Mouse (Mus musculus) brain, embryonic 14.5 days (tissue): ENCODE data around the gene Dnaja1. TPM values are rescaled to one million over a fixed set of nuclear protein-coding genes. Genes with fewer than 3 reads are reported as not detected.

Source experiments
- DNase-seq: peaks from one replicate; pipeline ENCODE4 v3.0.0-alpha.2; 2011; ENCODE audit warnings: low read depth
- CTCF ChIP-seq: fragments of 200-500 bp; IDR thresholded peaks from 2 replicates; pipeline ENCODE4 v1.5.1; 2012; ENCODE audit warnings: inconsistent platforms, mild to moderate bottlenecking, moderate library complexity, borderline replicate concordance; ENCODE audit not compliant: insufficient read depth, insufficient read length; ENCODE audit errors: extremely low read depth
- POLR2A ChIP-seq: fragments of 200-500 bp; IDR thresholded peaks from 2 replicates; pipeline ENCODE4 v1.6.1; 2012; ENCODE audit warnings: mild to moderate bottlenecking, inconsistent platforms, borderline replicate concordance; ENCODE audit not compliant: poor library complexity, insufficient read depth, insufficient read length, severe bottlenecking; ENCODE audit errors: extremely low read depth
- polyA plus RNA-seq: library from polyadenylated mRNA; depleted of rRNA; stranded (reverse); fragments of >200 nt; gene quantifications from 2 replicates; pipeline ENCODE4 v1.2.3, GENCODE M21; 2012

Gene Dnaja1
- polyA plus RNA-seq, 1 experiment = 159 TPM

DNA sequence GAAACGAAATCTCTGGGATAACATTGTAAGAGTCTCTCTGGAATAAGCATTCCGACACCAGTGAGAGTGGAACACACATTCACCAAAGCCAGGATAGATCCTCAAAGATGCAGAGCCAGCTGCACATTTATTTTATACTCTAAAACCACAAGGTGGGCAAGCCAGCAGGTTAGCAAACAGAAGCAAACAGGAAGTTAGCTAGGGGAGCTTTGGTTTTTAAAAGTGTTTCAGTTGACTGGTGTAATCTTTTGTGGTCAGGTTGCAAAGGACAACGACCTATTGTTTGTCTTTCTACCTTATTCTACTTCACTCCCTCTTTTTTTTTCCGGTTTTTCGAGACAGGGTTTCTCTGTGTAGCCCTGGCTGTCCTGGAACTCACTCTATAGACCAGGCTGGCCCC is 37.9 kb downstream of the Dnaja1 start:
- no peak for TF ChIP-seq POLR2A
- no peak for TF ChIP-seq CTCF
- DNase-seq = no peak

DNA sequence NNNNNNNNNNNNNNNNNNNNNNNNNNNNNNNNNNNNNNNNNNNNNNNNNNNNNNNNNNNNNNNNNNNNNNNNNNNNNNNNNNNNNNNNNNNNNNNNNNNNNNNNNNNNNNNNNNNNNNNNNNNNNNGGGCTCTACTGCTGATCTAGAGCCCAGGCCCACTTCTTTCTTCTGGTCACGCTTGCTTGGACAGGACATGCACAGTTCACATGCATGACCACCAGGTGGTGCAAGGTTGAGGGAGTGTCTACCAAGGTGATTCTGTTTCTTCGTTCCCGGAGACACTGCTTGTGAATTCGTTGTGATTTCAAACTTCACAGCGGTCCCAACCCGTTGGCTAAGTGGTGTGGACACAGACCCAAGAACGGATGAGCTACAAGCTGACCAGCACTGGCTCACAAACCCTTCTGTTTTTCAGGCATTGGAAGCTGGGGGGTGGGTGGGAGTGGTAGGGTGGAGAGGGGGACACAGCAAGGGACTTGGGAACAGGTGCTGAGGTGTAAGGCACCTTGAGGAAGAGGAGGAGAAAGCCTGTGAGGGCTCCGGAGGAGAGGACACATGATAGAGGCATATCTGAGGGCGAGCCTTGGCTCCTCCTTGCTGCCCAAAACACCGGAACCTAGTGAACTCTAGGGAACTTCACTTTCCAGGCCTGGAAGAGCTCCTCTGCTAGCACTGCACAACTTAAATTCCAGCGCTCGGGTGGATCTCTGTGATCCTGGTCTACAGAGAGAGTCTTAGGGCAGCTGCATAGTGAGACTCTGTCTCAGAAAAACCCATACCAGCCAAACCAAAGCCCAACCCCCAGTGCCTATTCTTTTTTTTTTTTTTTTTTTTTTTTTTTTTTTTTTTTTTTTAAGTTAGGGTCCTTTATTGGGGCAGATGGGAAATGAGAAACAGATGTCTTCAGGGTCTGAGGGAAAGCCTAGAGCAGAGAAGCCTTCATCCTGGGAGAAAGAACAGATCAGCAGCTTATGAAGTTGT is 52.6 kb downstream of the Dnaja1 start:
- no peak for TF ChIP-seq POLR2A
- TF ChIP-seq CTCF = peak; percentile 87
- peak; percentile 80 for DNase-seq

DNA sequence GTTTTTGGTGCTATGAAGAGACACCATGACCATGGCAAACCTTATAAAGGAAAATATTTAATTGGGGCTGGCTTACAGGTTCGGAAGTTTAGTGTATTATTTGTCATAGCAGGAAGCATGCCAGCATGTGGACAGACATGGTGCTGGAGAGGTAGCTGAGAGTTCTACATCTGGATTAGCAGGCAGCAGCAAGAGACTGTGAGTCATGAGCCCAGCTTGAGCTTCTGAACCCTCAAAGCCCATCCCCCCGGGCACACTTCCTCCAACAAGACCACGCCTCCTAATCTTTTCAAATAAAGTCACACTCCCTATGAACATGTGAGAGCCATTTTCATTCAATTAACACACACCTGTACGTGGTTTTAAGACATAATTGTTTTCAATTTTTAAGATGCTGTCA is 54.5 kb downstream of the Dnaja1 start:
- no peak for TF ChIP-seq CTCF
- TF ChIP-seq POLR2A = no peak
- DNase-seq = no peak

- no peak for DNase-seq
- no peak for TF ChIP-seq POLR2A
- no peak for TF ChIP-seq CTCF
These were observed 55.2 kb downstream of the Dnaja1 start for GRCm38 (mm10) chr4:40777116-40777515.

- TF ChIP-seq POLR2A (no peak), CTCF (peak; percentile 5; the same call in 1 of the 2 replicates)
- DNase-seq = peak; percentile 16
These were observed 56.7 kb downstream of the Dnaja1 start for GRCm38 (mm10) chr4:40778656-40779055.

DNA sequence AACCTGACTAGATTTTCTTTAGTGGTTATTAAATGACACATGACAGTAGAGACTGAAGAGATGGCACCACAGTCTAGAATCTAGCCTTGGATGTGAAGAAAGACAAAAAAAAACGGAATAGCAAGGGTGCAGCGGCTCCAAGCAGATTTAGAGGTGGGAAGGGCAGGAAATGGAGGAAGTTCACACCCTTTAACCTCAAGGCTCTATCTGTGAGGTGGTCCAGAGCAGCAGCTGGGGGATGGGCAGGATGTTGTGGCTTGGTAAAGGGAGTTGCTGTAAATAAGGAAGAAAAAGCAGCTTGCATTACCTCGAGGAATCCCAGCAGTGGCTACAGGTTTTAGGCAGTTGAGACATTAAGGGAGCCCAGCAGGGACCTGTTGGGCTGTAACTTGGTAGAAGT is 59.2 kb downstream of the Dnaja1 start:
- no peak for TF ChIP-seq POLR2A
- no peak for TF ChIP-seq CTCF
- DNase-seq = no peak

GRCm38 (mm10) chr4:40781797-40782495 is 60.0 kb downstream of the Dnaja1 start:
- DNase-seq = no peak
- TF ChIP-seq POLR2A (no peak), CTCF (no peak)

GRCm38 (mm10) chr4:40783049-40783448 is 61.1 kb downstream of the Dnaja1 start:
- no peak for DNase-seq
- TF ChIP-seq CTCF (no peak), POLR2A (no peak)

GRCm38 (mm10) chr4:40784556-40785169 is 62.7 kb downstream of the Dnaja1 start:
- TF ChIP-seq POLR2A (no peak), CTCF (no peak)

GRCm38 (mm10) chr4:40785620-40786166 is 63.7 kb downstream of the Dnaja1 start:
- TF ChIP-seq CTCF = no peak
- TF ChIP-seq POLR2A = no peak

More at GRCm38 (mm10) chr4:40784556-40785169, 62.7 kb downstream of the Dnaja1 start:
- DNase-seq = peak; percentile 12

GRCm38 (mm10) chr4:40786578-40786977 is 64.6 kb downstream of the Dnaja1 start:
- DNase-seq = no peak

More at GRCm38 (mm10) chr4:40785620-40786166, 63.7 kb downstream of the Dnaja1 start:
- no peak for DNase-seq

More at GRCm38 (mm10) chr4:40786578-40786977, 64.6 kb downstream of the Dnaja1 start:
- TF ChIP-seq CTCF = no peak
- no peak for TF ChIP-seq POLR2A
